Mouse (Mus musculus) forebrain, embryonic 16.5 days (tissue): ENCODE measurements around the gene Ets1. TPM values are rescaled to one million over a fixed set of nuclear protein-coding genes. Genes with fewer than 3 reads are reported as not detected.

Source experiments
- ATAC-seq: fragments of 200-750 bp; cut with Nextera tagmentation; 2 replicates; pipeline ENCODE4 v1.8.0; 2017; ENCODE audit warnings: mild to moderate bottlenecking, moderate library complexity
- H3K27ac ChIP-seq: fragments of 300-500 bp; sonication (generic); 2 replicates; pipeline ENCODE4 v1.5.1; 2014; ENCODE audit warnings: low read length, control low read depth
- H3K27me3 ChIP-seq: fragments of 300-500 bp; sonication (generic); replicated peaks from 2 replicates; pipeline ENCODE4 v1.6.1; 2014; ENCODE audit warnings: low read length; ENCODE audit not compliant: control insufficient read depth, insufficient read depth
- H3K36me3 ChIP-seq: fragments of 300-500 bp; sonication (generic); 2 replicates; pipeline ENCODE4 v1.6.1; 2014; ENCODE audit not compliant: control insufficient read depth, insufficient read depth
- H3K4me1 ChIP-seq: fragments of 300-500 bp; sonication (generic); replicated peaks from 2 replicates; pipeline ENCODE4 v1.6.1; 2014; ENCODE audit warnings: low read length; ENCODE audit not compliant: control insufficient read depth, insufficient read depth
- H3K4me2 ChIP-seq: fragments of 300-500 bp; sonication (generic); 2 replicates; pipeline ENCODE4 v1.6.1; 2014; ENCODE audit warnings: mild to moderate bottlenecking, low read length, control low read depth
- H3K4me3 ChIP-seq: fragments of 300-500 bp; sonication (generic); replicated peaks from 2 replicates; pipeline ENCODE4 v1.5.1; 2014; ENCODE audit warnings: mild to moderate bottlenecking, low read length, control low read depth
- H3K9ac ChIP-seq: fragments of 300-500 bp; sonication (generic); replicated peaks from 2 replicates; pipeline ENCODE4 v1.6.1; 2014; ENCODE audit warnings: low read depth, low read length, control low read depth
- H3K9me3 ChIP-seq: fragments of 300-500 bp; sonication (generic); 2 replicates; pipeline ENCODE4 v1.6.1; 2016; ENCODE audit warnings: low read length; ENCODE audit not compliant: control insufficient read depth
- WGBS: fragments of 180-500 bp; shearing (Covaris S2); extraction: QIAGEN DNeasy Blood & Tissue Kit; methylation state at CpG from one replicate; pipeline ENCODE4 v1.1.7; 2014; 5-methylcytosine and 5-hydroxymethylcytosine counted together
- polyA plus RNA-seq: library from polyadenylated mRNA; unstranded; fragments of >200 nt; fragmentation: Nextera tagmentation; extraction: Ambion mirVana; gene quantifications from 2 replicates; pipeline ENCODE4 v1.2.1, GENCODE M21; 2015

The Ets1 gene
- polyA plus RNA-seq, 1 experiment from 2014 or later = 21.3 TPM

DNA sequence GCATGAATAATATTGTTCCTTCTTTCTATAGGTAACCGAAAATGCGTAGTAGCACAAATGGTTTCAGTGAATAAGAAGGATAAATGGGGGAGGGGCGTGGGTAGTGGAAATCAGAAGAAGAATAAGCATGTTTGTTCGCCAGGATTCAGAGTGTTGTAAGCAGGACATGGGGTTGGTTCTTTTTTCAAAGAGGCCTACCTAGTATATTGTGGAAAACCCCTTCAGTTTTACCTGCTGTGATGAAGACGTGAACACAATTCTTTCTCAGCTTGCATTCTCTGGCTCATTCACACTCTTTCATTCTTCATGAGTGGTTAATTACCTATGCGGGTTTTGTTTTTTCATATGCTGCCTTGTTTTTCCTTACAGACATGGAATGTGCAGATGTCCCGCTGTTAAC lies 92.3 kb downstream of the Ets1 start:
- no peak overlapping the region for H3K27ac ChIP-seq
- ATAC-seq = no peak
- H3K9ac ChIP-seq = no peak overlapping the region
- no peaks in the 10 kb centered on the region for H3K27me3 ChIP-seq
- H3K9me3 ChIP-seq = 0 out of 2 replicates have a peak, but pooled peaks cover 2% of the 10 kb centered on the region
- WGBS = 35% methylated on average over 7 of the region's 7 CpGs
- H3K36me3 ChIP-seq = no peaks in the 10 kb centered on the region
- no peak overlapping the region for H3K4me2 ChIP-seq
- 0 out of 2 replicates have a peak, but pooled peaks cover 3% of the 10 kb centered on the region for H3K4me1 ChIP-seq
- H3K4me3 ChIP-seq = no peak overlapping the region

DNA sequence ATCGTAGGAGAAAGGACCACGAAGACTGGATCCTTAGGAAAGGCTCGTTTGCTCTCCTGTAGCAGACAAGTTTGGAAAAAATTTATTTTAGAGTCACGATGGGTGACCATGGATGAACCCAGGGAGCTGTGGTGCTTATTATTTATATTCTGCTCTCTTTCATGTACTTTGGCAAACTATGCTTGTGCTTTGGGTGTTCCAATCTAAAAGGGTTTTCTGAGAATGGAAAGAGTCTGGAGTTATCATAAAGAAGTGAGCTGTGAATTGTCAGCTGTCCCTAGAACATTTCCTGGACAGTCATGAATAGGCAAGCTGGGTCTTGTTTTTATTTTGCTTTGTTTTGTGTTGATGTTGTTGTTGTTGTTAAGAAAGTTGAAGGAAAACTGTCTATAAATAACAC lies 92.8 kb downstream of the Ets1 start:
- no peak overlapping the region for H3K4me3 ChIP-seq
- H3K36me3 ChIP-seq = no peaks in the 10 kb centered on the region
- 34% methylated on average over 4 of the region's 4 CpGs for WGBS
- 0 out of 2 replicates have a peak, but pooled peaks cover 2% of the 10 kb centered on the region for H3K9me3 ChIP-seq
- no peak overlapping the region for H3K9ac ChIP-seq
- 0 out of 2 replicates have a peak, but pooled peaks cover 3% of the 10 kb centered on the region for H3K4me1 ChIP-seq
- no peak overlapping the region for H3K4me2 ChIP-seq
- no peak overlapping the region for H3K27ac ChIP-seq
- no peaks in the 10 kb centered on the region for H3K27me3 ChIP-seq
- no peak for ATAC-seq

DNA sequence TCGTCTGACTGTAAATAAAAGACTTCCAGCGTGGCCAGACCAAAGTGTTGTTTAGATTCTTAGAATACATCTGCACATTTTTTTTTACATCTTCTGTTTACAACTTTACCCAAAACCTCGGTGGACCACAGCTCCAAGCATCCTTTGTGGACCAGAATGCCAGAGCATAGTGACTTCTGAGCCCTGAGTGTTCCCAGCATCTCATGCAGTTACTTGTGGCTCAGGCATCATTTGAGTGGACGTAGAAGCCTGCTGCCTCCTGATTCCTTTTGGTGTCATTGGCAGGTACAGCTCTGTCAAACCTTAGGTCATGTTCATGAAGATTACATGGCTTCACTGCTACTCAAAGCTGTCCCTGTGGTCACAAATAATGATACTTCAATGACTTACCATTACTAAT lies 93.2 kb downstream of the Ets1 start:
- Histone ChIP-seq H3K9ac (no peak overlapping the region), H3K27me3 (no peaks in the 10 kb centered on the region), H3K9me3 (0 out of 2 replicates have a peak, but pooled peaks cover 2% of the 10 kb centered on the region), H3K4me3 (no peak overlapping the region), H3K36me3 (no peaks in the 10 kb centered on the region), H3K4me1 (0 out of 2 replicates have a peak, but pooled peaks cover 3% of the 10 kb centered on the region), H3K27ac (no peak overlapping the region), H3K4me2 (no peak overlapping the region)
- no peak for ATAC-seq
- WGBS = 75% methylated on average over 4 of the region's 4 CpGs

DNA sequence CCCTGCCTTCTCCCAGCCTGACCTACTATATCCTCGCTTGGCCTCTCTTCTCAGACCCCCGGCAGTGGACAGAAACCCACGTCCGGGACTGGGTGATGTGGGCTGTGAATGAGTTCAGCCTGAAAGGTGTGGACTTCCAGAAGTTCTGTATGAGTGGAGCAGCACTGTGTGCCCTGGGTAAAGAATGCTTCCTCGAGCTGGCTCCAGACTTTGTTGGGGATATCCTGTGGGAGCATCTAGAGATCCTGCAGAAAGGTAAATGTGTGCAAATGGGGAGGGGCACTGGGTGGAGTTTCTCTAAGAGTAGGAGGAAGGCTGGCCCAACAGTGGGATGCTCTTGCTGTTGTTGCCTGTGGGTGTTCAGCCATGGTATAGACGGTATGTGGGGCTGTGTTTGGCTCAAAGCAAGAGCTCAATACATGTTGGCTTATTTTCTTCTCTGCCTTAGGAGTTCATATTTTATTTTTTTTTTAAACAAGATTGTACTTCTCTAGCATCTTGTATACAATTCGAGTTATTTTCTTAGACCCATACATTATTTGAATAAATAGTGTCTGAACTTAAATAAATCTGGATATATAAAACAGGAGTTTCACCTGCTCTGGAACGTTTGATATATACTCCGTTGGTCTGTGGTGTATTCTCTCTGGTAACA lies 94.1 kb downstream of the Ets1 start:
- ATAC-seq = no peak
- no peak overlapping the region for H3K4me2 ChIP-seq
- no peak overlapping the region for H3K4me3 ChIP-seq
- H3K27me3 ChIP-seq = no peaks in the 10 kb centered on the region
- H3K4me1 ChIP-seq = 0 out of 2 replicates have a peak, but pooled peaks cover 3% of the 10 kb centered on the region
- H3K27ac ChIP-seq = no peak overlapping the region
- 0 out of 2 replicates have a peak, but pooled peaks cover 2% of the 10 kb centered on the region for H3K9me3 ChIP-seq
- WGBS = 88% methylated on average over 9 of the region's 9 CpGs
- H3K9ac ChIP-seq = no peak overlapping the region
- no peaks in the 10 kb centered on the region for H3K36me3 ChIP-seq

GRCm38 (mm10) chr9:32730656-32731590 lies 94.9 kb downstream of the Ets1 start:
- Histone ChIP-seq H3K27ac (no peak overlapping the region), H3K9me3 (0 out of 2 replicates have a peak, but pooled peaks cover 2% of the 10 kb centered on the region), H3K4me1 (0 out of 2 replicates have a peak, but pooled peaks cover 3% of the 10 kb centered on the region), H3K9ac (no peak overlapping the region), H3K27me3 (no peaks in the 10 kb centered on the region), H3K4me3 (no peak overlapping the region), H3K4me2 (no peak overlapping the region), H3K36me3 (no peaks in the 10 kb centered on the region)
- ATAC-seq = no peak
- WGBS = 87% methylated on average over 13 of the region's 13 CpGs

DNA sequence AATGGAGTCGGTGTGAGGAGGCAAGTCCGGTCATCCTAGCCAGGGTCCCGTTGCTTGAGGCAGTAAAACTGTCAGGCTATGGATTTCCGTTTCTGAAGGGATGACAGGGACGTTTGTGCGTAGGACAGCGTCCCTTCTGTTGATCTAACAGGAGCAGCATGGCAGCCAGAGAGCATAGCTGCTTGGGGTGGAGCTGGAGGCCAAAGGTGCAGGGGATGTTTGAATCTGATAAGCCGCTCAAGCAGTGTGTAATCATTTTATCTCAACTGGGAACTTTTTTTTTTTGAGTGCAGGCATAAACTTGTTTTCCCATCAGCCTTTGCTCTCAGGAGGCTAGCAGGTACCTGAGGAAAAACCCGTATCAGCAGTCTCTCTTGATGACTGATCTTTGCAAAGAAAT lies 95.8 kb downstream of the Ets1 start:
- Histone ChIP-seq H3K9ac (no peak overlapping the region), H3K4me3 (no peak overlapping the region), H3K9me3 (0 out of 2 replicates have a peak, but pooled peaks cover 2% of the 10 kb centered on the region), H3K27ac (no peak overlapping the region), H3K36me3 (no peaks in the 10 kb centered on the region), H3K4me1 (0 out of 2 replicates have a peak, but pooled peaks cover 3% of the 10 kb centered on the region), H3K4me2 (no peak overlapping the region), H3K27me3 (no peaks in the 10 kb centered on the region)
- ATAC-seq = no peak
- WGBS = 70% methylated on average over 9 of the region's 9 CpGs

DNA sequence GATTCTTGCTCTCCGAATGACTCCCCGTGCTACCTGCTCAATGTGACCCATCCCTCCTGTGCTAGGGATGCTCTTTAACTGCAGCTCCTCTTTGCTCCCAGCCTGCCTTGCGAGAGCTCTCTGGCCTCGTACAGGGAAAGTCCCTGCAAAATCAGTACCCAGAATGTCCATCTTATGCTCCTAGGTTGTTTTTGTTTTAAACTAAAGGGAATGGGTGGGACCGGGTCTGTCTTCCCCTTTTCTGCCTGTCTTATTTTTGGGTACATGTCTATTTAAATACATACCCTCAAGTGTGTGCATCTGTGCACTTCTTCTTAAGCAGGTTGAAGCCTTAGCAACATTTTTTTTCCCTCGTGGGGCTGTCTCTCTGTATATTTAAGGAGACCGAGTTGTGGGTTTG lies 99.0 kb downstream of the Ets1 start:
- H3K4me2 ChIP-seq = no peak overlapping the region
- H3K36me3 ChIP-seq = no peaks in the 10 kb centered on the region
- no peak overlapping the region for H3K27ac ChIP-seq
- ATAC-seq = no peak
- no peaks in the 10 kb centered on the region for H3K9me3 ChIP-seq
- H3K27me3 ChIP-seq = no peaks in the 10 kb centered on the region
- WGBS = 91% methylated on average over 7 of the region's 7 CpGs
- no peak overlapping the region for H3K9ac ChIP-seq
- no peak overlapping the region for H3K4me3 ChIP-seq
- no peaks in the 10 kb centered on the region for H3K4me1 ChIP-seq

- Histone ChIP-seq H3K4me1 (no peaks in the 10 kb centered on the region), H3K4me3 (no peak overlapping the region), H3K27ac (no peak overlapping the region), H3K9ac (no peak overlapping the region), H3K27me3 (no peaks in the 10 kb centered on the region), H3K36me3 (no peaks in the 10 kb centered on the region), H3K4me2 (no peak overlapping the region), H3K9me3 (no peaks in the 10 kb centered on the region)
- WGBS = 72% methylated on average over 9 of the region's 9 CpGs
- ATAC-seq = no peak
Measured at GRCm38 (mm10) chr9:32736051-32736450, 100.0 kb downstream of the Ets1 start.

GRCm38 (mm10) chr9:32739988-32740387 lies 104.0 kb downstream of the Ets1 start:
- H3K4me1 ChIP-seq = no peaks in the 10 kb centered on the region; the same call in 1 of the 2 replicates
- H3K27me3 ChIP-seq = no peaks in the 10 kb centered on the region
- H3K4me3 ChIP-seq = no peak overlapping the region
- no peak overlapping the region for H3K4me2 ChIP-seq
- H3K9ac ChIP-seq = no peak overlapping the region
- ATAC-seq = no peak
- no peaks in the 10 kb centered on the region for H3K9me3 ChIP-seq
- no peak overlapping the region for H3K27ac ChIP-seq
- H3K36me3 ChIP-seq = no peaks in the 10 kb centered on the region
- WGBS = 81% methylated on average over 4 of the region's 4 CpGs
